Mouse (Mus musculus) testis, adult 2 months (tissue): ENCODE measurements around the gene Chad. TPM values are rescaled to one million over a fixed set of nuclear protein-coding genes. Genes with fewer than 3 reads are reported as not detected.
A peak's percentile ranks its signal among the peaks of the same experiment; 100 is the strongest.

ENCODE experiments used
- H3K27ac ChIP-seq: fragments of 200-500 bp; 2 replicates; pipeline ENCODE4 v1.5.1; 2012; ENCODE audit warnings: low read depth, low read length; ENCODE audit not compliant: control insufficient read depth, insufficient read depth
- H3K27me3 ChIP-seq: fragments of 200-500 bp; 2 replicates; pipeline ENCODE4 v1.6.1; 2012; ENCODE audit warnings: mild to moderate bottlenecking, low read length, moderate library complexity; ENCODE audit not compliant: control insufficient read depth, insufficient read depth
- H3K36me3 ChIP-seq: fragments of 200-500 bp; 2 replicates; pipeline ENCODE4 v1.6.1; 2012; ENCODE audit warnings: mild to moderate bottlenecking, low read length; ENCODE audit not compliant: control insufficient read depth, insufficient read depth
- H3K4me1 ChIP-seq: fragments of 200-500 bp; 2 replicates; pipeline ENCODE4 v1.6.1; 2012; ENCODE audit warnings: low read length; ENCODE audit not compliant: control insufficient read depth, insufficient read depth
- H3K4me3 ChIP-seq: fragments of 200-500 bp; 2 replicates; pipeline ENCODE4 v1.5.1; 2012; ENCODE audit warnings: low read depth, mild to moderate bottlenecking, low read length, moderate library complexity, mixed read lengths; ENCODE audit not compliant: control insufficient read depth
- CTCF ChIP-seq: fragments of 200-500 bp; IDR thresholded peaks from 2 replicates; pipeline ENCODE4 v1.5.1; 2012; ENCODE audit warnings: low read depth, mild to moderate bottlenecking, inconsistent platforms, low read length, moderate library complexity; ENCODE audit not compliant: control insufficient read depth, insufficient read depth, insufficient replicate concordance
- POLR2A ChIP-seq: fragments of 200-500 bp; IDR thresholded peaks from 2 replicates; pipeline ENCODE4 v1.6.1; 2012; ENCODE audit warnings: low read depth, mild to moderate bottlenecking, inconsistent platforms, low read length, moderate library complexity; ENCODE audit not compliant: control insufficient read depth
- polyA plus RNA-seq: library from polyadenylated mRNA; depleted of rRNA; stranded (reverse); fragments of >200 nt; gene quantifications from 2 replicates; pipeline ENCODE4 v1.2.3, GENCODE M21; 2012

Chad gene
- polyA plus RNA-seq, 1 experiment: 0.14 TPM

GRCm38 (mm10) chr11:94548888-94549690 lies 15.8 kb upstream of the Chad start, which contains the start of gene Rsad1:
Gene Rsad1 (minus strand): TSS chr11:94549255.
- TF ChIP-seq CTCF (peak; percentile 87), POLR2A (peak; percentile 73)
- Histone ChIP-seq H3K4me3 (peak within 1 kb of the TSS; percentile 97), H3K36me3 (no peaks in the 10 kb centered on the region), H3K27me3 (no peaks in the 10 kb centered on the region), H3K27ac (peak within 1 kb of the TSS; percentile 93), H3K4me1 (peaks cover 23% of the 10 kb centered on the region)

GRCm38 (mm10) chr11:94549691-94550441 lies 15.0 kb upstream of the Chad start:
- TF ChIP-seq CTCF (no peak), POLR2A (no peak)
- Histone ChIP-seq H3K36me3 (no peaks in the 10 kb centered on the region), H3K27me3 (no peaks in the 10 kb centered on the region), H3K4me1 (peaks cover 19% of the 10 kb centered on the region), H3K27ac (peak overlapping the region; percentile 93), H3K4me3 (peak overlapping the region; percentile 97)

DNA sequence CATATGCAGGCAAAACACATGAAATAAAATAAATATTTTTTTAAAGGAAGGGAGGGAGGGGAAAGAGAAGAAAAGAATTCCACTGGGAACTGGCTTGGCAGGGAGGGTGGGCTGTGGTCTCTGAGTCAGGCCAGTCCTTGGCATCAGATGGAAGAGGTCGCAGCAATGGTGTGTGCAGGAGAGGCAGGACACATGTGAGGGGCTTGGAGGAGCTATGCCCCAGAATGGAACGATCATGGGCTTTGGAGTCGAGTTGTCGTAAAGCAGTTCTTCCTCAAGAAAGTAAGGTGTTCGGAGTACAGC lies 14.5 kb upstream of the Chad start:
- TF ChIP-seq POLR2A (no peak), CTCF (no peak)
- Histone ChIP-seq H3K36me3 (no peaks in the 10 kb centered on the region), H3K27ac (peak overlapping the region; percentile 33; the same call in 1 of the 2 replicates), H3K4me1 (peaks cover 19% of the 10 kb centered on the region), H3K4me3 (no peak overlapping the region), H3K27me3 (no peaks in the 10 kb centered on the region)

DNA sequence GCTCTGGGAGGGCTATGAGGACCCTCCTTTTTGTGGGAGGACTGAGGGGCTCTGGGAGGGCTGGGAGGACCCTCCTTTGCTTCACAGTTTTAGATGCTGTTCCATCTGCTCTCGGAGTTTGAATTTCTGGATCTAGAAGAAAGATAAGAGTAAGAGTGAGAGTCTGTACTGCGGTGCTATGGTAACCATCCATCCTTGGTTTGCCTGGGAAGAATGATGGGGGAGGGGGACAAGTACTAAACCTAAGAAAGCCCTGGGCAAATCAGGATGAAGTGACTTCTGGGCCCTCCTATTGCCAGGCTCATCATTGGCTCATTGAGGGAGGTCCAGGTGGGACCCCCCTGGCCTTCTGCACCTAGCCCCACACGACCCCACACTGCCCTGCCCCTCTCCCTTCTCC lies 6.6 kb upstream of the Chad start:
- H3K4me3 ChIP-seq: no peak overlapping the region
- H3K36me3 ChIP-seq: no peaks in the 10 kb centered on the region
- no peak overlapping the region for H3K27ac ChIP-seq

GRCm38 (mm10) chr11:94563383-94563782 lies 1.5 kb upstream of the Chad start:
- Histone ChIP-seq H3K27ac (no peak overlapping the region), H3K36me3 (no peaks in the 10 kb centered on the region), H3K27me3 (no peaks in the 10 kb centered on the region), H3K4me3 (no peak overlapping the region), H3K4me1 (peaks cover 16% of the 10 kb centered on the region)
- TF ChIP-seq CTCF: no peak
- TF ChIP-seq POLR2A: no peak

More for the DNA sequence above, 6.6 kb upstream of the Chad start:
- no peak for TF ChIP-seq POLR2A
- no peak for TF ChIP-seq CTCF
- H3K4me1 ChIP-seq: no peaks in the 10 kb centered on the region
- H3K27me3 ChIP-seq: no peaks in the 10 kb centered on the region

- peaks cover 16% of the 10 kb centered on the region for H3K4me1 ChIP-seq
- H3K27ac ChIP-seq: no peak overlapping the region
- H3K4me3 ChIP-seq: no peak overlapping the region
- H3K36me3 ChIP-seq: no peaks in the 10 kb centered on the region
- no peaks in the 10 kb centered on the region for H3K27me3 ChIP-seq
- TF ChIP-seq POLR2A (no peak), CTCF (no peak)
Observed at GRCm38 (mm10) chr11:94563821-94564220, 1.0 kb upstream of the Chad start.

DNA sequence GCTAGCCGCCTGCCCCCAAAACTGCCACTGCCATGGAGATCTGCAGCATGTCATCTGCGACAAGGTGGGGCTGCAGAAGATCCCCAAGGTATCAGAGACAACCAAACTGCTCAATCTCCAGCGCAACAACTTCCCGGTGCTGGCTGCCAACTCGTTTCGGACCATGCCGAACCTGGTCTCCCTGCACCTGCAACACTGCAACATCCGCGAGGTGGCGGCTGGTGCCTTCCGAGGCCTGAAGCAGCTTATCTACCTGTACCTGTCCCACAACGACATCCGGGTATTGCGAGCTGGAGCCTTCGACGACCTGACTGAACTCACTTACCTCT lies 268 bp downstream of the Chad start:
- H3K36me3 ChIP-seq: no peaks in the 10 kb centered on the region
- peaks cover 16% of the 10 kb centered on the region for H3K4me1 ChIP-seq
- TF ChIP-seq CTCF (no peak), POLR2A (no peak)
- H3K27ac ChIP-seq: no peak overlapping the region
- H3K27me3 ChIP-seq: no peaks in the 10 kb centered on the region
- H3K4me3 ChIP-seq: peak overlapping the region; percentile 19; the same call in 1 of the 2 replicates
